Mouse (Mus musculus) heart, postnatal 10 days (tissue): Measurements from ENCODE around the gene Gm7324. TPM values are rescaled to one million over a fixed set of nuclear protein-coding genes. Genes with fewer than 3 reads are reported as not detected.
"Not testable (repeated sequence)": the region's sequence is repeated elsewhere in the genome, so short reads cannot be mapped to it uniquely, and the experiment has no call there.

Experiments
- DNase-seq, 2 experiments: peaks; one replicate each; pipeline ENCODE4 v3.0.0; 2021
- intact Hi-C: fragments of 180-260 bp; cut with DNase I; formaldehyde crosslinking; loops from one replicate; pipeline ENCODE4 v1.15.1; 2025
- total RNA-seq, 2 experiments: library from RNA; stranded (reverse); gene quantifications; 2 replicates each; pipeline ENCODE4 v1.2.3; 2021

Gm7324 gene
- total RNA-seq: under 1 TPM; 0.65 to 0.92 TPM

DNA sequence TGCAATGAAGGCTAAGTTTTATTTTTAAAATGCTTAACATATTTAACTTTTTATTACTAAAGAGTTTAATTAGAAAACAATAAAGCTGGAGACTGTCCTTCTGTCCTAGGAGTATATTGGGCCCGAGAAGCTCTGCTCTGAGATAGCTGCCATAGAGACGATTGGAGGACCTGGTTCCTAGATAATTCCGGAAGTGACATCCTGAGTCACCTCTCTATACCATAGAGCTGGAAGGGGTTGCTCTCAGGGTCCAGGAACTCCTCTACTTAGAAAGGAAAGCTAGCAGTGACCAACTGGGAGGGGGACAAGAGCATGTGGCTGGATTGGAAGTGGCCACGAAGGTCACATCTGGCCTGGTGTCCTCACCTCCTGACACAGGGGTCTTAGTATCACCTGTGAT lies at the start of gene Gm7324:
Gm7324 (plus strand) TSS at position 208 of the 400 bp plus-strand sequence.
- DNase-seq: not testable (repeated sequence)

DNA sequence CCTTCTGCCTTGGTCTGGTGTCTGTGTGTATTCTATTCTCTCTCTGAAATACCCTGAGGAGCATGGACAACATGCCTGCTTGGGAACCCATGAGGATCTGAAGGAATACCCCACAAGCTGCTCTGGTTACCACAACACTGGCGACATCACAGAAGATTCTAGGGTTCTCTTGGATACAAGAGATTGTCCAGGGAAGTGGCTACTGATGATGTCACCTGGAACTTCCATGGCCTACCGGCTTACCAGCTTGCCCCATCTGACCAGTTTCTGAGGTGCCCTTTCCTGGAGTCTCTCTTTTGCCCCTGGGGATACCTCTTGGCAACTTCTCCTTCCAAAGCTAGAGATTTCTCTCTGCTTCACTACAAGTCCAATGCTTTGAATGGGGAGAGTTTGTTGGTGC lies 20.5 kb upstream of the Gm7324 start, which contains the start of gene Gm8165:
Gm8165 (minus strand) TSS at position 101 of the 400 bp plus-strand sequence.
- intact Hi-C loops, DNase-seq: not testable (repeated sequence)

More for the DNA sequence above, at the start of gene Gm7324:
- intact Hi-C loops: not testable (repeated sequence)

DNA sequence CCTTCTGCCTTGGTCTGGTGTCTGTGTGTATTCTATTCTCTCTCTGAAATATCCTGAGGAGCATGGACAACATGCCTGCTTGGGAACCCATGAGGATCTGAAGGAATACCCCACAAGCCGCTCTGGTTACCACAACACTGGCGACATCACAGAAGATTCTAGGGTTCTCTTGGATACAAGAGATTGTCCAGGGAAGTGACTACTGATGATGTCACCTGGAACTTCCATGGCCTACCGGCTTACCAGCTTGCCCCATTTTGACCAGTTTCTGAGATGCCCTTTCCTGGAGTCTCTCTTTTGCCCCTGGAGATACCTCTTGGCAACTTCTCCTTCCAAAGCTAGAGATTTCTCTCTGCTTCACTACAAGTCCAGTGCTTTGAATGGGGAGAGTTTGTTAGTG lies 29.8 kb downstream of the Gm7324 start, which contains the start of gene Gm16506:
Gm16506 (minus strand) TSS at position 101 of the 400 bp plus-strand sequence.
- intact Hi-C loops: not testable (repeated sequence)

DNA sequence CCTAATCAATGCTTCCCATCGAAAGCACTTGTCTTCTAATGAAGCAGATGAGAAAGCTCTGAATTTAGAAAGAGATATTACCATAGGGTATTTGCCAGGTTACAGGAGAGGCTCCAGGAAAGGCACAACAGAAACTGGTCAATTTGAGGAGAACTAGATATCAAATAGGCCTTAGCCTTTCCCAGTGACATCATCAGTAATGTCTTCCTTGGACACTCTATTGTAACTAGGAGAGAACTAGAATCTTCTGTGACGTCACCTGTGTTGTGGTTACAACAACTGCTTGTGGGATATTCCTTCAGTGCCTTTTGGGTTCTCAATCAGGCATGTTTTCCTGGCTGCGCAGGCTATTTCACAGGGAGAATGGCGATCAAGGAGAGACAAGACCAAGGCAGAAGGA lies 49.9 kb downstream of the Gm7324 start, which contains the start of gene Gm6526:
Gm6526 (plus strand) TSS at position 301 of the 400 bp plus-strand sequence.
- intact Hi-C loops, DNase-seq: not testable (repeated sequence)

More for the DNA sequence above, 29.8 kb downstream of the Gm7324 start, which contains the start of gene Gm16506:
- not testable (repeated sequence) for DNase-seq

Other genes with a start within 250 kb of the Gm7324 start
- gene Gm5799, start 154.3 kb upstream of the Gm7324 start, total RNA-seq: under 1 TPM in 1 of 2 experiments, not detected in 1; 0.26 TPM
- gene Gm17654, start 118.7 kb upstream of the Gm7324 start, total RNA-seq: not detected
- gene Gm10375, start 89.8 kb upstream of the Gm7324 start, total RNA-seq: not detected
- gene Gm8165, start 20.6 kb upstream of the Gm7324 start, total RNA-seq: not detected
- not detected for gene Gm16506, start 29.7 kb downstream of the Gm7324 start, total RNA-seq
- not detected for gene Gm6526, start 50.0 kb downstream of the Gm7324 start, total RNA-seq
- gene Gm8180, start 86.9 kb downstream of the Gm7324 start, total RNA-seq: not detected
- gene Ear1, start 177.7 kb downstream of the Gm7324 start, total RNA-seq: not detected
- not detected for gene Ear10, start 225.7 kb downstream of the Gm7324 start, total RNA-seq
- 1 to 10 TPM; 4.8 to 5.5 TPM for gene Gm8113, start 227.6 kb downstream of the Gm7324 start, total RNA-seq